Mouse (Mus musculus): ENCODE data around the gene Slc26a8.

Slc26a8 gene

GRCm38 (mm10) chr17:28591476-28591875 is 98.6 kb downstream of the Slc26a8 start:
- DNase-seq (ENCODE audit: low spot score): no peak

GRCm38 (mm10) chr17:28590596-28590995 is 99.4 kb downstream of the Slc26a8 start:
- no peak for DNase-seq (ENCODE audit: low spot score)

- DNase-seq (ENCODE audit: low spot score): no peak
Measured at GRCm38 (mm10) chr17:28588591-28588990, 101.4 kb downstream of the Slc26a8 start.
